ENCODE assay signal across 8 mouse cellular contexts in genomic region chr5:138857010-138857617, GRCm38 (mm10). TPM values are rescaled to one million over a fixed set of nuclear protein-coding genes. Genes with fewer than 3 reads are reported as not detected.
DNase-seq lines count a peak whose midpoint lies in the region; ATAC-seq and TF ChIP-seq lines count a peak whose summit lies in the region.

No protein-coding gene starts in this region.

- no peak overlapping the region for H3K9ac ChIP-seq in ES-E14 (ENCODE audit: insufficient read depth, low read depth, low read length, poor library complexity, severe bottlenecking)
- no peak overlapping the region for H3K9ac ChIP-seq in forebrain, embryonic 16.5 days (replicated peaks; ENCODE audit: low read depth, low read length)
- no peak overlapping the region for H3K9ac ChIP-seq in lung, embryonic 16.5 days (ENCODE audit: low read length)

- in situ Hi-C loops in ES-E14 (cut with MboI; ENCODE audit: low sequenced_read_pairs in 2 of 2, unreplicated experiment in 2 of 2): loop anchor here (5.0 to 10.0 kb wide), 4 partner anchors 225 to 320 kb away; no protein-coding TSS in a partner anchor

- WGBS in forebrain, embryonic 16.5 days: 25% methylated on average over 9 of the region's 9 CpGs
- 35% methylated on average over 9 of the region's 9 CpGs for WGBS in hindbrain, embryonic 10.5 days
- 24% methylated on average over 9 of the region's 9 CpGs for WGBS in lung, embryonic 16.5 days

- no peak overlapping the region for H3K4me3 ChIP-seq in ES-E14 (ENCODE audit: insufficient read depth in 1 of 2, low read depth in 1 of 2, low read length in 2 of 2, poor library complexity in 1 of 2, severe bottlenecking in 1 of 2)
- H3K4me3 ChIP-seq in forebrain, embryonic 16.5 days (replicated peaks; ENCODE audit: low read length): no peak overlapping the region
- H3K4me3 ChIP-seq in hindbrain, embryonic 10.5 days: no peak overlapping the region
- no peak overlapping the region for H3K4me3 ChIP-seq in lung, embryonic 16.5 days (ENCODE audit: low read length)

- H3K9me3 ChIP-seq in ES-E14 (ENCODE audit: control insufficient read depth, insufficient read depth, low read depth, low read length): no peaks in the 10 kb centered on the region
- H3K9me3 ChIP-seq in forebrain, embryonic 16.5 days (ENCODE audit: control insufficient read depth, low read length): no peaks in the 10 kb centered on the region
- no peaks in the 10 kb centered on the region for H3K9me3 ChIP-seq in hindbrain, embryonic 10.5 days
- H3K9me3 ChIP-seq in lung, embryonic 16.5 days (ENCODE audit: control insufficient read depth, low read length): no peaks in the 10 kb centered on the region; the same call in 1 of the 2 replicates

- no peaks in the 10 kb centered on the region for H3K36me3 ChIP-seq in ES-E14 (ENCODE audit: control insufficient read depth, insufficient read depth, low read length, poor library complexity, severe bottlenecking)
- no peaks in the 10 kb centered on the region for H3K36me3 ChIP-seq in forebrain, embryonic 16.5 days (ENCODE audit: control insufficient read depth, insufficient read depth)
- no peaks in the 10 kb centered on the region for H3K36me3 ChIP-seq in hindbrain, embryonic 10.5 days
- no peaks in the 10 kb centered on the region for H3K36me3 ChIP-seq in lung, embryonic 16.5 days (ENCODE audit: control insufficient read depth, insufficient read depth, low read length)

- peak; percentile 45; the same call in 1 of the 2 replicates for ATAC-seq in forebrain, embryonic 16.5 days
- ATAC-seq in lung, embryonic 16.5 days (ENCODE audit: low read depth): peak; percentile 77

- peak; percentile 48 for DNase-seq in ES-E14 (ENCODE audit: low read depth, low spot score)
- peak; percentile 13 for DNase-seq in c-Kit-positive CD71-positive TER-119-positive erythroid progenitor cells, embryonic 14.5 days (ENCODE audit: low spot score)
- DNase-seq in hindbrain, embryonic 10.5 days (ENCODE audit: low spot score): peak; percentile 65
- peak; percentile 80 for DNase-seq in layer of hippocampus, adult 9-11 months
- peak; percentile 70 for DNase-seq in retina, postnatal 1 day
- DNase-seq in urinary bladder, postnatal 14 days (ENCODE audit: low spot score): peak; percentile 87

- H3K27me3 ChIP-seq in forebrain, embryonic 16.5 days (replicated peaks; ENCODE audit: control insufficient read depth, insufficient read depth, low read length): no peaks in the 10 kb centered on the region
- no peaks in the 10 kb centered on the region for H3K27me3 ChIP-seq in hindbrain, embryonic 10.5 days (ENCODE audit: insufficient read depth, poor library complexity, severe bottlenecking)
- H3K27me3 ChIP-seq in lung, embryonic 16.5 days (ENCODE audit: control insufficient read depth, insufficient read depth, low read depth, low read length): no peaks in the 10 kb centered on the region

- H3K4me1 ChIP-seq in ES-E14 (ENCODE audit: control insufficient read depth in 2 of 2, insufficient read depth in 2 of 2, low read length in 2 of 2, poor library complexity in 1 of 2): peaks cover 0 to 2% of the 10 kb centered on the region in 2 experiments; a peak in 1 of 4 replicates
- 0 out of 2 replicates have a peak, but pooled peaks cover 2% of the 10 kb centered on the region for H3K4me1 ChIP-seq in forebrain, embryonic 16.5 days (replicated peaks; ENCODE audit: control insufficient read depth, insufficient read depth, low read length)
- H3K4me1 ChIP-seq in hindbrain, embryonic 10.5 days (replicated peaks): no peaks in the 10 kb centered on the region
- peaks cover 6% of the 10 kb centered on the region for H3K4me1 ChIP-seq in lung, embryonic 16.5 days (replicated peaks; ENCODE audit: control insufficient read depth, insufficient read depth, low read length)

- no peak overlapping the region for H3K27ac ChIP-seq in ES-E14 (ENCODE audit: insufficient read depth, low read depth, low read length, poor library complexity, severe bottlenecking)
- H3K27ac ChIP-seq in forebrain, embryonic 16.5 days (ENCODE audit: low read length): no peak overlapping the region
- H3K27ac ChIP-seq in hindbrain, embryonic 10.5 days: no peak overlapping the region
- no peak overlapping the region for H3K27ac ChIP-seq in lung, embryonic 16.5 days (ENCODE audit: low read length)

- no peak overlapping the region for H3K4me2 ChIP-seq in forebrain, embryonic 16.5 days (ENCODE audit: low read length)
- H3K4me2 ChIP-seq in lung, embryonic 16.5 days (ENCODE audit: low read depth, low read length): no peak overlapping the region

TF ChIP-seq in ES-E14, 5 proteins besides CTCF, POLR2A, EP300 and RAD21:
- peak; percentile 71; the same call in 1 of the 2 replicates for TF ChIP-seq ZC3H11A (IDR thresholded peaks at IDR 0.05; ENCODE audit: borderline replicate concordance, low read depth, low read length)
- TF ChIP-seq CHD2 (IDR thresholded peaks at IDR 0.05; ENCODE audit: low read depth, low read length): no peak

RNA-seq across cellular contexts. Expression of gene Gm5294, which starts 37.2 kb away (rescaled TPM):
- not detected in 2 replicates for total RNA-seq in ES-E14 (2012; rRNA removed)
- polyA plus RNA-seq in forebrain, embryonic 16.5 days (2015; fragmentation: Nextera tagmentation; extraction: Ambion mirVana): not detected in 2 replicates
- polyA plus RNA-seq in hindbrain, embryonic 10.5 days (2016; fragmentation: Nextera tagmentation; extraction: Ambion mirVana): not detected in 2 replicates
- not detected in 2 replicates for polyA plus RNA-seq in lung, embryonic 16.5 days (2015; fragmentation: Nextera tagmentation; extraction: Ambion mirVana)

Comparison
In these comparisons a context has a peak if more than half of its experiments do, and no peak if none do; other contexts are left out.
1. DNase-seq: peak in every context shown above with its lines; median percentile 87 in urinary bladder, postnatal 14 days; 80 in layer of hippocampus, adult 9-11 months; 70 in retina, postnatal 1 day; 65 in hindbrain, embryonic 10.5 days; 48 in ES-E14; 13 in c-Kit-positive CD71-positive TER-119-positive erythroid progenitor cells, embryonic 14.5 days.